Mouse (Mus musculus): ENCODE data around the gene Bcar3. TPM values are rescaled to one million over a fixed set of nuclear protein-coding genes. Genes with fewer than 3 reads are reported as not detected.

Bcar3 gene
- polyA plus RNA-seq, 1 experiment from 2014 or later: 14.9 TPM

- Histone ChIP-seq H3K36me3 (ENCODE audit: control insufficient read depth, insufficient read depth, low read length) (no peaks in the 10 kb centered on the region), H3K9me3 (ENCODE audit: control insufficient read depth, low read length) (no peaks in the 10 kb centered on the region), H3K9ac (ENCODE audit: low read length) (no peak overlapping the region), H3K4me2 (ENCODE audit: low read depth) (no peak overlapping the region), H3K4me1 (ENCODE audit: control insufficient read depth, insufficient read depth, low read length) (peaks cover 22% of the 10 kb centered on the region), H3K27me3 (ENCODE audit: control insufficient read depth, insufficient read depth, low read length) (no peaks in the 10 kb centered on the region), H3K4me3 (ENCODE audit: low read depth, low read length) (no peak overlapping the region), H3K27ac (ENCODE audit: low read depth, low read length) (no peak overlapping the region)
- ATAC-seq (ENCODE audit: insufficient read depth, low FRiP score, low TSS enrichment): no peak
- DNase-seq (ENCODE audit: low spot score): no peak
- 75% methylated on average over 8 of the region's 8 CpGs for WGBS
Observed at GRCm38 (mm10) chr3:122477541-122477940, 183.6 kb downstream of the Bcar3 start.

- no peaks in the 10 kb centered on the region for H3K27me3 ChIP-seq (ENCODE audit: control insufficient read depth, insufficient read depth, low read length)
- no peak for DNase-seq (ENCODE audit: low spot score)
- H3K4me2 ChIP-seq (ENCODE audit: low read depth): no peak overlapping the region
- no peaks in the 10 kb centered on the region for H3K36me3 ChIP-seq (ENCODE audit: control insufficient read depth, insufficient read depth, low read length)
- H3K4me1 ChIP-seq (ENCODE audit: control insufficient read depth, insufficient read depth, low read length): peaks cover 33% of the 10 kb centered on the region
- H3K9ac ChIP-seq (ENCODE audit: low read length): no peak overlapping the region
- no peak overlapping the region for H3K27ac ChIP-seq (ENCODE audit: low read depth, low read length)
- no peak overlapping the region for H3K4me3 ChIP-seq (ENCODE audit: low read depth, low read length)
- 94% methylated on average over 3 of the region's 3 CpGs for WGBS
- no peaks in the 10 kb centered on the region for H3K9me3 ChIP-seq (ENCODE audit: control insufficient read depth, low read length)
- no peak for ATAC-seq (ENCODE audit: insufficient read depth, low FRiP score, low TSS enrichment)
Observed at GRCm38 (mm10) chr3:122478735-122479134, 184.8 kb downstream of the Bcar3 start.

DNA sequence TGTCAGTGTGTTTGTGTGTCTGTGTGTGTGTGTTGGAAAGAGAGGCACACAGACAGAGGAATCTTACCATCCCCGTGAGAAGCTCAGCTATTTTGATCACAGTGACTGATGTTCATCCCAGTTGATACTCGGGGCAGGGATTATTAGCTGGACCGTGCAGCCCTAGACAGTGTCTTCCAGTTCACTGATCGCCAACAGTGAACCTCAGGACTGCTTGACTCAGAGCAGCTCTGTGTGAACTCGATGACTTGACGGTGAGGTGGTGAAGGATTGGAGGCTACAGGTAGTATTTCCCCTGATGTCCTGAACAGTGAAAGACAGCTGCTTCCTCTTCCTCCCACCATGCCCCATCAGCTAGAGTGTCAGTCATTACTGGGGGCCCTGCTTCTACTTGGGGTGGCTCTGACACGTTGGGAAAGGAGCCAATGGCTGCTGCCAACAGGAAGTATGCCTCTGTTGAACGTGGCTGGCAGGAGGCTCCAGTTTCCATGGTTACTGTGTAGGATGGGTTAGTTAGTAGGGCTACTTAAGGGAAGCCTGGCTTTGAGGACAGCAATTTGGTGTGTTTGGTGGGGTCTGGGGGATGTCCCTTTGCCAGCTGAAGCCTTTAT lies 186.2 kb downstream of the Bcar3 start:
- 44% methylated on average over 8 of the region's 8 CpGs for WGBS

DNA sequence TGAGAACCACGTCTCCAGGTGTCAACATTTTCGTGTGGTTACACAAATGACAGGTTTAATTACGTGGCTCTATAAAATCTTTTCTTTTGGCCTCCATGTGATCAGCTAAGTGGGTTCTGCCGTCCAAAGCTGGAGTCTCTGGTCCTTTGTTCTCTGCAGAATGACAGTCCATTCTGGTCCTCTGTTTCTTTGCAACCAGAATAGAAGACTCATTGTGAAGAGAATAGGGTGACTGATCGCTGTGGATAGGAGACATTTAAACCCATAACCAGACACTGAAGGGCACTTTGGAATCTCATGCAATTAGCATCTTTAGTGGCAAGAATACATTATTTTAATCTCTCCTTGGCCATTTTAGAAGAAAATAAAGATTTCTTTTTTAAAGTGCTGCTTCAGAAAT lies 187.1 kb downstream of the Bcar3 start:
- no peak overlapping the region for H3K4me3 ChIP-seq (ENCODE audit: low read depth, low read length)
- DNase-seq (ENCODE audit: low spot score) (no peak), ATAC-seq (ENCODE audit: insufficient read depth, low FRiP score, low TSS enrichment) (no peak)
- H3K4me1 ChIP-seq (ENCODE audit: control insufficient read depth, insufficient read depth, low read length): peaks cover 27% of the 10 kb centered on the region
- H3K36me3 ChIP-seq (ENCODE audit: control insufficient read depth, insufficient read depth, low read length): no peaks in the 10 kb centered on the region
- H3K9ac ChIP-seq (ENCODE audit: low read length): no peak overlapping the region
- H3K4me2 ChIP-seq (ENCODE audit: low read depth): no peak overlapping the region
- no peaks in the 10 kb centered on the region for H3K27me3 ChIP-seq (ENCODE audit: control insufficient read depth, insufficient read depth, low read length)
- no peak overlapping the region for H3K27ac ChIP-seq (ENCODE audit: low read depth, low read length)
- H3K9me3 ChIP-seq (ENCODE audit: control insufficient read depth, low read length): no peaks in the 10 kb centered on the region
- 33% methylated on average over 5 of the region's 5 CpGs for WGBS

More for the DNA sequence above, 186.2 kb downstream of the Bcar3 start:
- Histone ChIP-seq H3K4me1 (ENCODE audit: control insufficient read depth, insufficient read depth, low read length) (peaks cover 35% of the 10 kb centered on the region), H3K9ac (ENCODE audit: low read length) (no peak overlapping the region), H3K4me2 (ENCODE audit: low read depth) (no peak overlapping the region), H3K27ac (ENCODE audit: low read depth, low read length) (no peak overlapping the region), H3K9me3 (ENCODE audit: control insufficient read depth, low read length) (no peaks in the 10 kb centered on the region), H3K36me3 (ENCODE audit: control insufficient read depth, insufficient read depth, low read length) (no peaks in the 10 kb centered on the region), H3K4me3 (ENCODE audit: low read depth, low read length) (no peak overlapping the region), H3K27me3 (ENCODE audit: control insufficient read depth, insufficient read depth, low read length) (no peaks in the 10 kb centered on the region)
- DNase-seq (ENCODE audit: low spot score) (no peak), ATAC-seq (ENCODE audit: insufficient read depth, low FRiP score, low TSS enrichment) (peak; percentile 32)

- Histone ChIP-seq H3K27me3 (ENCODE audit: control insufficient read depth, insufficient read depth, low read length) (no peaks in the 10 kb centered on the region), H3K27ac (ENCODE audit: low read depth, low read length) (no peak overlapping the region; the same call in 1 of the 2 replicates), H3K4me2 (ENCODE audit: low read depth) (no peak overlapping the region), H3K9me3 (ENCODE audit: control insufficient read depth, low read length) (no peaks in the 10 kb centered on the region), H3K4me1 (ENCODE audit: control insufficient read depth, insufficient read depth, low read length) (peaks cover 21% of the 10 kb centered on the region), H3K4me3 (ENCODE audit: low read depth, low read length) (no peak overlapping the region), H3K36me3 (ENCODE audit: control insufficient read depth, insufficient read depth, low read length) (no peaks in the 10 kb centered on the region), H3K9ac (ENCODE audit: low read length) (no peak overlapping the region)
- DNase-seq (ENCODE audit: low spot score): no peak
- ATAC-seq (ENCODE audit: insufficient read depth, low FRiP score, low TSS enrichment): no peak
- 72% methylated on average over 21 of the region's 21 CpGs for WGBS
Observed at GRCm38 (mm10) chr3:122481891-122482739, 188.2 kb downstream of the Bcar3 start.

DNA sequence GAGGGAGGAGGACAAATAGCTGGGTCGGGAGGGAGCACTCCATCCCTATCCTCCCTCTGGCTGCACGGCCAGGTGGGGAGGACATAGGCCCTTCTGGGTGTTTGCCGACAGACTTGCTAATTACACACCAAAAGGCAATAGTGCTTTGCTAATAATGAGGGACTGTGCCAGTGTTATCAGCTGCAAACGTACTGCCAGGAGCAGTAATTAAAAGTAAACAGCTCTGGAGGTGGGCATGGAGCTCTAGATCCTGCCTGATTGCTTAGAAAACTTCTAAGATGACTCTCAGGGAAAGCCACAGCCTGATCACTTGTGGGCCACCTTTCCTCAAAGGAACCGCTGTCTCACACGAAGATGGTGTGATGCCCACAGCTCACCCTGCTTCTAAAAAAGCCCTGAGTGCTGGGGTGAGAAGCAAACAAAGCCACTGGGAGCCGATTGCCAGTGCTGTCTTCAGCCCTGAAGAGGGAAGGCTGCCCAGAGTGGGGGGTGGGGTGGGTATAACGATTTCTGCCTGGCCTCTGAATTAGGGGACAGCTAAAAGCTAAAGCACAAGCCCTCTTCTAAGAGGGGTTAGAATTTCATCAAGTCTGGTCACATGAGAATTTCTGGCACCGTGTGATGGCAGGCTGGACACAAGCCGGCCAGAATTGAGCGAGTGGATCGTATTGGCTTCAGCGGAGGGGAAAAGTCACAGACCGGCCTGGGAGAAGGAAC lies 189.3 kb downstream of the Bcar3 start:
- no peaks in the 10 kb centered on the region for H3K36me3 ChIP-seq (ENCODE audit: control insufficient read depth, insufficient read depth, low read length)
- H3K4me2 ChIP-seq (ENCODE audit: low read depth): no peak overlapping the region
- ATAC-seq (ENCODE audit: insufficient read depth, low FRiP score, low TSS enrichment) (no peak), DNase-seq (ENCODE audit: low spot score) (no peak)
- no peak overlapping the region for H3K27ac ChIP-seq (ENCODE audit: low read depth, low read length)
- H3K27me3 ChIP-seq (ENCODE audit: control insufficient read depth, insufficient read depth, low read length): no peaks in the 10 kb centered on the region
- H3K9ac ChIP-seq (ENCODE audit: low read length): peak overlapping the region; percentile 1; the same call in 1 of the 2 replicates
- H3K4me1 ChIP-seq (ENCODE audit: control insufficient read depth, insufficient read depth, low read length): peaks cover 21% of the 10 kb centered on the region
- WGBS: 24% methylated on average over 14 of the region's 14 CpGs
- no peaks in the 10 kb centered on the region for H3K9me3 ChIP-seq (ENCODE audit: control insufficient read depth, low read length)
- no peak overlapping the region for H3K4me3 ChIP-seq (ENCODE audit: low read depth, low read length)

GRCm38 (mm10) chr3:122483783-122484130 lies 189.8 kb downstream of the Bcar3 start:
- no peak for ATAC-seq (ENCODE audit: insufficient read depth, low FRiP score, low TSS enrichment)
- Histone ChIP-seq H3K9me3 (ENCODE audit: control insufficient read depth, low read length) (no peaks in the 10 kb centered on the region), H3K4me2 (ENCODE audit: low read depth) (no peak overlapping the region), H3K27ac (ENCODE audit: low read depth, low read length) (no peak overlapping the region), H3K9ac (ENCODE audit: low read length) (no peak overlapping the region), H3K4me3 (ENCODE audit: low read depth, low read length) (no peak overlapping the region), H3K27me3 (ENCODE audit: control insufficient read depth, insufficient read depth, low read length) (no peaks in the 10 kb centered on the region), H3K4me1 (ENCODE audit: control insufficient read depth, insufficient read depth, low read length) (peaks cover 21% of the 10 kb centered on the region), H3K36me3 (ENCODE audit: control insufficient read depth, insufficient read depth, low read length) (no peaks in the 10 kb centered on the region)
- DNase-seq (ENCODE audit: low spot score): no peak
- WGBS: 23% methylated on average over 5 of the region's 5 CpGs

DNA sequence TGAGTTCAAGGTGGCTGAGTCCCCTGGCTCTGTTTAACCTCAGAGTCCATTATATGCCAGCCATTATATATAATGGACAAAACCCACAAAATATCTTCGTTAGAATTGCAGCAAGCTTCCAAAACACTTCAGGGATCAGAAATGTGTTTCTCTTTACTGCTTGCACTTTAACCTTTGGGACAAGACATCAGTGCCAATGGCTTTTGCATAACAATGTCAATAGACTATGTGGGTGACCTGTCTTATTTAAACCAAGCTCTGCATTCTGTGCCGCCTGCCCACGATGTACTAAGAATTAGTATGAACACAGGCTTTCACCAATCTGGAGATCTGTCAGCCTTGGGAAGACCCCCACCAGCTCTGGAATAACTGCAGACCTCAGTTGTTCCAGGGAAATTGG lies 190.4 kb downstream of the Bcar3 start:
- H3K27me3 ChIP-seq (ENCODE audit: control insufficient read depth, insufficient read depth, low read length): no peaks in the 10 kb centered on the region
- no peak overlapping the region for H3K4me3 ChIP-seq (ENCODE audit: low read depth, low read length)
- no peak overlapping the region for H3K4me2 ChIP-seq (ENCODE audit: low read depth)
- no peaks in the 10 kb centered on the region for H3K36me3 ChIP-seq (ENCODE audit: control insufficient read depth, insufficient read depth, low read length)
- H3K27ac ChIP-seq (ENCODE audit: low read depth, low read length): no peak overlapping the region
- H3K9me3 ChIP-seq (ENCODE audit: control insufficient read depth, low read length): no peaks in the 10 kb centered on the region
- ATAC-seq (ENCODE audit: insufficient read depth, low FRiP score, low TSS enrichment): no peak
- no peak for DNase-seq (ENCODE audit: low spot score)
- peaks cover 21% of the 10 kb centered on the region for H3K4me1 ChIP-seq (ENCODE audit: control insufficient read depth, insufficient read depth, low read length)
- WGBS: 51% methylated on average over 3 of the region's 3 CpGs
- H3K9ac ChIP-seq (ENCODE audit: low read length): no peak overlapping the region

Data from neural tube, embryonic 11.5 days (tissue).